Mouse (Mus musculus) cerebellum, adult 8-10 months (tissue): ENCODE results near the gene Gtf2f1.

Source experiments
- DNase-seq: peaks from one replicate; pipeline ENCODE4 v3.0.0; 2022

The Gtf2f1 gene

DNA sequence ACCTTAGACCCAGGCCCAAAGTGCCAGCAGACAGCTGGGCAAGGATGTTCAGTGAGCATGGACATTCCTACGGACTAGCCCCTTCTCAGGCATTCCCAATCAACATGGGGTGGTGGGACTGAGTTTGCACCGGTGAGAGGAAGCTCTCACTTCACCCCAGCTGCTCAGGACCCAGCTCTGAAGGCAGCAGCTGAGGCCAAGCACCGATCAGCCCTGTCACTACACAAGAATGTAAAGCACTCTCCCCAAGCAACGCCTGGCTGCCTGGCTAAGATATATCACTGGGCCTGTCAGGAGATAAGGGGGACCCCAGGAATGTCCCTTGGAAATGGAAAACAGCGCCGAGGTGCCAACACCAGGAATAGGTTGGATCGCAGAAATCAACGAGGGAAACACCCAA, 9.9 kb downstream of the Gtf2f1 start:
- no peak for DNase-seq

- DNase-seq, result no peak
Observed at GRCm38 (mm10) chr17:56999968-57000609, 11.0 kb downstream of the Gtf2f1 start, which contains the start of gene Pspn. Pspn (minus strand) TSS chr17:57000018.

DNA sequence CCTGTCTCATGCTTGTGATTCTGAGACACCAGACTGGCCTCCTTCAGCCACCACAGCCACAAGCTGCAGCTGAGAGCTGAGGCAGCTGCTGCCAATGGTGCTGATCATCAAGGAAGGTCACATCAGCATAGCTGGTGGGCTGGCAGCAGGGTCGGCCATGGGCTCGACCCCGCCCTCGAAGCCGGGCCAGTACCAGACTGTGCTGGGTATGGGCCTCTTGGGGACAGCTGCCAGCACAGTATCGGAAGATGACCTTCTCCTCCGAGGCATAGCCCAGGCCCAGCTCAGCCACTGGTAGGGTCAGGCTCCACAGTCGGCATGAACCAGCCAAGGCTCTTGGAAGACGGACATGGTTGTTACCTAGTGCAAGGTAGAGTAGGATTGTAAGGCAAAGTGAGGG, 11.7 kb downstream of the Gtf2f1 start:
- DNase-seq, result peak; percentile 15

DNA sequence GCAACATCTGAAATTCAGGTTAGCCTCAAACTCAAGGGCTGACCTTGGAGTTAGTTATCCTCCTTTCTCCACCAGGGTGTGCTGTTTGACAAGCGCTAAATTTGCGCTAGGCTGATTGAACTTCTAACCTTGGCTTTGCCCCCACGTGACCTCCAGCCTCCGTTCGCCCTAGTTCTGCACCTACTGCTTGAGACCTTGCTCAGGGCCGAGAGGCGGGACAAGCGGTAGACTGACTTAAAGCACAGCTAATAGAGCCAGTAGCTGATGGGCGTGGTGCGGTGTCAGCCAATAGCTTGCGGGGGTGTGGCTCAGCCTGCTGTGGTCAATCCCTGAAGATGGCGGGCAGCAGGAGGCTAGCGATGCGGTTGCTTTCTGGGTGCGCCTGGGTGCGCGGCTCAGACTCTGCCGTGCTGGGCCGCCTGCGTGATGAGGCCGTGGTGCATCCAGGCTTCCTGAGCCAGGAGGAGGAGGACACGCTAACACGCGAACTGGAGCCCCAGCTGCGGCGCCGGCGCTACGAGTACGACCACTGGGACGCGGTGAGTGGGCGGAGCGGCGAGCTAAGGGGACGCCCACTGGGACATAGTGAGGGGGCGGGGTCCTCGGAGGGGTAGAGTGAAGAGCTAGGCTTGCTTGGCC, 13.9 kb downstream of the Gtf2f1 start, which contains the start of gene Alkbh7:
Alkbh7 (plus strand) TSS at position 311 of the 639 bp plus-strand sequence.
- peak; percentile 90 for DNase-seq

DNA sequence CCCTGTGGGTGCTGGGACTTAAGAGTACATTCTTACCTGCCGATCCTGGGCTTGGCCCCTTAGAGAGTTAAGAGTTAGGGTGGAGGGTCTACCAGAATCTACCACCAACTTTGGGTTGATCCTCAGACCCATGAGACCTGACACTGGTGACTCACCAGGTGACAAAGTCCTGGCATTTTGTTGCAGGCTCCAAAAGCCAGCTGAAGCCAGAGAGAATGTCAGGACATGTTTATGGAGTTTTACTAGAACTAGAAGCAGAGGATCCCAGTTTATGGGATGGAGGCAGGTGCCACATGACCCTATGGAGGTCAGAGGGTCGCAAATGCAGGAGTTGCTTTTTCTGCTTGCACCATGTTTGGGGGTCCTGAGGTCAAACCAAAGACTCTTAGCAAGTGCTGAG, 14.6 kb downstream of the Gtf2f1 start:
- DNase-seq, result peak; percentile 23

DNA sequence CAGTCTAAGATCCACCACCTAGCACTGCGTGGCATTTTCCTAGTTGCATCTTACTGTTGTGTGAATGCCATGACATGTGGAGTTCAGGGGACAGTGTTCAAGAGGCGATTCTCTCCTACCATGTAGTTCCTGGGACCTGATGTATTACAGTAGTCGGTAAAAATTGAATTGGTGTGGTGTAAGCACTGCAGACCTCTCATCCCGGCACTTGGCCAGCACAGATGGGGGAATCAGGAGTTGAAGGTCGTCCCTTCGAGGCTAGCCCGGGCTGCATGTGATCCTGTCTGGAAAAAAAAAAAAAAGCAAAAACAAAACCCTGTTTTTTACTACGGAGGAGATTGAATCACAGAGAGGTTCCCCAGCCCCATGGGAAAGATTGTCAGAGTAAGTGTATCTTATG, 16.0 kb downstream of the Gtf2f1 start:
- DNase-seq, result no peak

- DNase-seq, result peak; percentile 11
Observed at GRCm38 (mm10) chr17:56990966-56991365, 20.1 kb downstream of the Gtf2f1 start.

GRCm38 (mm10) chr17:56990115-56990746, 20.9 kb downstream of the Gtf2f1 start, which contains the start of gene Clpp:
Clpp (plus strand) TSS chr17:56990305.
- peak; percentile 90 for DNase-seq

GRCm38 (mm10) chr17:56989467-56990114, 21.5 kb downstream of the Gtf2f1 start:
- peak; percentile 36 for DNase-seq

DNA sequence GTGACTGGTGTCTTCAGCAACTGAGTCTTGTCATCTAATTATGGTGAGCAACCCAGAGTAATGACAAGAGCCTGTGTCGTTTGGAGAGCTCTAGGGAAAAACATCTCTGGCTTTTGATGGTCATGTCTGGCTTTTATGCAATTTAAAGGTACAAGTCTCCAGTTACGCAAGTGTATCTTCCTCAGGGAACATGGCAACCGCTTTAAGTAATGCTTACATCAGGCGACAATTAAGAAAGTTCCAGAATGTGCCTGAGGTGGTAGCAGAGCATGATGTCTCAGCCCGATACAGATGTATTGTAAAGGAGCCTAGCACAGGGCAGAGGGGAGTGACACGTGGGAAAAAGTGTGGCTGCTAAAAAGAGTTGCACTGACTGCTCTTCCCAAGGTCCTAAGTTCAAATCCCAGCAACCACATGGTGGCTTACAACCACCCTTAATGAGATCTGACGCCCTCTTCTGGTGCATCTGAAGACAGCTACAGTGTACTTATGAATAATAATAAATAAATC, 22.1 kb downstream of the Gtf2f1 start:
- DNase-seq, result peak; percentile 25

DNA sequence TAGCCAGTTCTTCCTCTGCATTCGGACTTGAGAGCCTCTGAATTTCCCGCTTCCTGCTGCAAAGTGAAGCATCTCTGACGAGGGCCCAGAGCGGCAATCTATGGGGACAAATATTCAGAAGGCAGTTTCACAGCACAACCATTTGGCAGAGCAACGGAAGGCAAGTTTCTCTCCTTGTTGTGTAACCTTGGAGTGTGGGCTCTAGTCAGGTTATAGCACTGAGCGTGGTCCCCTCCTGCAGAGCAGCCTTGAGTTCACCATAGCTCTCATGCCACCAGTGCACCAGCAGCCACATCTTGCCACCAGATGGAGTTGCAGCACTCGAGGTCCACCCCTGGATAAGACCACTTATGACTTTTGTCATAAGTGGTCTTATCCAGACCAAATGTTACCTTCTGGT, 22.6 kb downstream of the Gtf2f1 start:
- peak; percentile 13 for DNase-seq

DNA sequence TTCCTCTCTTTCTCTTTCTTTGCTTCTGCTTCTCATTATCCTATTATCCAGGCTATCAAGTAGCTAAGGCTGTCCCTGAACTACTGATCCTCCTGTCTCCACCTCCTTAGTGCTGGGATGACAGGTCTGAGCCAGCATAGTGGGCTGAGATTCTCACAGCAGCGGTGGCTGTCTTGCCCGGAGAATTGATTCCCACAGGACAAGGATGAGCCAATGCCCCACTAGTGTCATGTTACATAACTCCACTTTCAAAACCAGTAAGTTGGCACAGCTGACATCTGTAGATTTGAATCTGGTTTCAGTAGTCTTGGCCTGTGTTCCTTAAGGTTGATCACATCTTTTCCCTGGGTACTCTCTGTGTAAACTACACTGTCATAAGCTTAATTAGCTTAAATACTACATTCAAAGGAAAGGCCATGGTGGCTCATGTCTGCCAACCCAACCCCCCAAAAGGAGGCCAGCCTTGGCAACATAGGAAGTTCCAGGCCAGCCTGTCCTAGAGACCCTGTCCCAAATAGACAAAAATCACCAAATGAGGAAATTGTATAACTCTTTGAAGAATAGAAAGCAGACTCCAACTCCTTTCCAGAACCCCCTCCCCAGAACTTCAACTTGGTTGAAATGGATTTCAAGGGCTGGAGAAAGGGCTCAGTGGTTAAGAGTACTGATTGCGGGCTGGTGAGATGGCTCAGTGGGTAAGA, 24.8 kb downstream of the Gtf2f1 start:
- no peak for DNase-seq

- DNase-seq, result no peak
Observed at GRCm38 (mm10) chr17:56985656-56986055, 25.4 kb downstream of the Gtf2f1 start.

DNA sequence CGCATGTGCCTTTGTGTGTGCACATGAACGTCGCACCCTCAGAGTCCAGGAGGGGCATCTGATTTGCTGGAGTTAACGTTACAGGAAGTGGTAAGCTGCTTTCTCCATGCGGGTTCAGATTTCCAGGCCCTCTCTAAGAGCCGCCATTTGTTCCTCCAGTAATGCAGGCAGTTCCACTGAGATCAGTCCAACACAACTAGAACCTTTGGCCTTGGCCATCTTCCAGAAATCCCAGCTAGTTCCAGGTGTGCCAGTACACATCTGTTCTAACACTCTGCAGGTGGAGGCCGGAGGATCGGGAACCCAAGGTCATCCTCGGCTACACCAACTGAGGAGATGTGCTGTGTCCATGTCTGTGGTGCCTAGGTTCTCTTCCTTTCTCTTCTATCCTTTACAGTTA, 26.2 kb downstream of the Gtf2f1 start:
- DNase-seq, result no peak

GRCm38 (mm10) chr17:56982013-56982412, 29.1 kb downstream of the Gtf2f1 start, which contains the start of gene Acer1:
Acer1 (minus strand) TSS chr17:56982126.
- no peak for DNase-seq

- DNase-seq, result no peak
Observed at GRCm38 (mm10) chr17:56981049-56981448, 30.0 kb downstream of the Gtf2f1 start.

DNA sequence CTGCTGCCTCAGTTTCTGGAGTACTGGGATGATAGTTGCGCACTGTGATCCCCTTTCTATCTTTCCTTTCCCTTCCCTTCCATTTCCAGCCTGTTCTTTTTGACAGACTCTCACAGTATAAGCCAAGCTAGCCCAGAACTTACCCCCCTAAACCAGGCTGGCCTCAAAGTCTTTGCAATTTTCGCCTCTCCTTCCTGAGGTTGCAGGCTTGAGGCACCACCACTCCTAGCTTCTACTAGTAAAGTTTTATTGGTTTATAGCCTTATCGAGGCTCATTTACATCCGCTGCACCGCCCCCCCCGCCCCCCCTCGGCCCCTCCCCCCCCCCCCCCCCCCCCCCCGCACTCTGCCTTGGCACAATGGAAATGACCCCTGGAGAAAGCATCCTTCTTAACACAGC, 31.6 kb downstream of the Gtf2f1 start:
- no peak for DNase-seq

GRCm38 (mm10) chr17:56976531-56977390, 34.3 kb downstream of the Gtf2f1 start:
- no peak for DNase-seq

DNA sequence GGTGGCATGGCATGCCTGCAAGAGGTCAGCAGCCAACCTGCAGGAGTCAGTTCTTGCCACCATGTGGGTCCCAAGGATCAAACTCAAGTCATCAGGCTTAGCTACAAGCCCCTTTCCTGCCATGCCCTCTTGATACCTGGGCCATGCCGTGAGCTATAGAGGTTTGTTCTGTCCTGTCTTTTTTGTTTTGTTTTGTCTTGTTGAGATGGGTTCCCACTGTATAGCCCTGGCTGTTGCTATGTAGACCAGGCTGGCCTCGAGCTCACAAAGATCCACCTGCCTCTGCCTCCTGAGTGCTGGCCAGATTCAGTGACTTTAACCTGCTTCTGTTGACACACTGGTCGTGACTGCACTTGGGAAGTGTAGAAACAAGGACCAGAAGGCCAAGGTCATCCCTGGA, 35.7 kb downstream of the Gtf2f1 start:
- no peak for DNase-seq

DNA sequence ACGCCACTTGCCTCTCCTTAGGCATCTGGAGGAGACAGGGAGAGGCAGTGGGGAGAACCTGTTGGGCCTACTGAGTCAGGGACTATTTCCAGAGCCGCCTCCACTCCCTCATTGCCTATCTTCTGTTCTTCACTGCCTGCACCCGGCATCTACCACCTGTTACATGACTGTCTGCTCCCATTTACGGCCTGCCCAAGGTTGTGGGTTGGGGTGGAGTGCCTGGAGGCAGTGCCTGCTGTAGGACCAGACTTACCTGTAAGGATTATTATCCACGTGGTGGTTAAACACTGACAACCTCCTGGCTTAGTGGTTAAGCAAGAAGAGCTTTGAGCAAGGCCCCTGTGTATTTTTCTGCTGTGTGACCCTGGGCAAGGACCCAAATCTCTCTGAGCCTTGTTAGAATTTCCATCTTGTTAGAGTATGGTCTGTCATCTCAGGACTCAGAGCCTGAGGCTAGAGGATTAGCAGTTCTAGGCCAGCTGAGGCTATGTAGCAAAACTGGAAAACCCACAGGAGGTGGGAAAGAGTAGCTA, 36.3 kb downstream of the Gtf2f1 start:
- DNase-seq, result no peak
